Mouse (Mus musculus) liver, adult 2 months (tissue): ENCODE data around the gene Acot6. TPM values are rescaled to one million over a fixed set of nuclear protein-coding genes. Genes with fewer than 3 reads are reported as not detected.
A peak's percentile ranks its signal among the peaks of the same experiment; 100 is the strongest.

Experiments
- DNase-seq: peaks from one replicate; pipeline ENCODE4 v3.0.0-alpha.2; 2011; ENCODE audit warnings: low read depth, low spot score; ENCODE audit errors: extremely low read depth
- H3K27ac ChIP-seq: fragments of 200-500 bp; replicated peaks from 2 replicates; pipeline ENCODE4 v1.5.1; 2012; ENCODE audit warnings: low read depth, mild to moderate bottlenecking, control low read depth, inconsistent platforms, low read length; ENCODE audit not compliant: insufficient read depth
- H3K27me3 ChIP-seq: fragments of 200-500 bp; 2 replicates; pipeline ENCODE4 v1.6.1; 2012; ENCODE audit warnings: mild to moderate bottlenecking, moderate library complexity, low read length, inconsistent platforms; ENCODE audit not compliant: control insufficient read depth, insufficient read depth
- H3K36me3 ChIP-seq: fragments of 200-500 bp; 2 replicates; pipeline ENCODE4 v1.6.1; 2012; ENCODE audit warnings: low read length, inconsistent platforms; ENCODE audit not compliant: control insufficient read depth, insufficient read depth
- H3K4me1 ChIP-seq: fragments of 200-500 bp; 2 replicates; pipeline ENCODE4 v1.6.1; 2011; ENCODE audit warnings: low read length; ENCODE audit not compliant: control insufficient read depth, insufficient read depth
- H3K4me3 ChIP-seq: fragments of 200-500 bp; 2 replicates; pipeline ENCODE4 v1.5.1; 2011; ENCODE audit warnings: low read depth, mild to moderate bottlenecking, control low read depth, low read length, moderate library complexity; ENCODE audit not compliant: insufficient read depth
- H3K79me2 ChIP-seq: fragments of 200-500 bp; 2 replicates; pipeline ENCODE4 v1.6.1; 2012; ENCODE audit warnings: inconsistent platforms, mild to moderate bottlenecking, low read length, moderate library complexity; ENCODE audit not compliant: control insufficient read depth, insufficient read depth
- H3K9ac ChIP-seq: fragments of 200-500 bp; 2 replicates; pipeline ENCODE4 v1.6.1; 2012; ENCODE audit warnings: low read depth, mild to moderate bottlenecking, control low read depth, inconsistent platforms, low read length
- CTCF ChIP-seq: fragments of 200-500 bp; IDR thresholded peaks from 2 replicates; pipeline ENCODE4 v1.5.1; 2011; ENCODE audit warnings: low read depth, low read length, control low read depth
- POLR2A ChIP-seq: fragments of 200-500 bp; IDR thresholded peaks from 2 replicates; pipeline ENCODE4 v1.6.1; 2011; ENCODE audit warnings: low read length, control low read depth; ENCODE audit not compliant: insufficient read depth; ENCODE audit errors: extremely low read depth
- WGBS: fragments of 180-500 bp; shearing (Covaris S2); methylation state at CpG from one replicate; pipeline ENCODE4 v1.1.7; 2018; 5-methylcytosine and 5-hydroxymethylcytosine counted together
- polyA plus RNA-seq: library from polyadenylated mRNA; depleted of rRNA; stranded (reverse); fragments of >200 nt; gene quantifications from 2 replicates; pipeline ENCODE4 v1.2.3, GENCODE M21; 2012
- total RNA-seq: library from RNA; depleted of rRNA; stranded (reverse); fragments of >200 nt; gene quantifications from 2 replicates; pipeline ENCODE4 v1.2.3, GENCODE M21; 2014

The Acot6 gene
- total and polyA plus RNA-seq, 2 experiments: 0.74 to 0.97 TPM

GRCm38 (mm10) chr12:84053679-84054391, 46.6 kb upstream of the Acot6 start:
- WGBS: 1% methylated on average over 40 of the region's 46 CpGs
- TF ChIP-seq CTCF (peak; percentile 23; the same call in 1 of the 2 replicates), POLR2A (no peak)
- H3K36me3 ChIP-seq: no peaks in the 10 kb centered on the region
- no peaks in the 10 kb centered on the region for H3K79me2 ChIP-seq
- DNase-seq: peak; percentile 76
- H3K9ac ChIP-seq: peak overlapping the region; percentile 62
- peaks cover 9% of the 10 kb centered on the region for H3K4me1 ChIP-seq
- H3K4me3 ChIP-seq: peak overlapping the region; percentile 59
- no peaks in the 10 kb centered on the region for H3K27me3 ChIP-seq
- H3K27ac ChIP-seq: peak overlapping the region; percentile 55; the same call in 1 of the 2 replicates

GRCm38 (mm10) chr12:84060946-84061345, 39.5 kb upstream of the Acot6 start:
- H3K9ac ChIP-seq: 0 out of 2 replicates have a peak overlapping the region, but pooled peaks have one; percentile 34
- no peak overlapping the region for H3K4me3 ChIP-seq
- H3K27me3 ChIP-seq: no peaks in the 10 kb centered on the region
- peak; percentile 63 for DNase-seq
- H3K27ac ChIP-seq: no peak overlapping the region
- peak; percentile 4; the same call in 1 of the 2 replicates for TF ChIP-seq CTCF
- no peak for TF ChIP-seq POLR2A
- H3K79me2 ChIP-seq: no peaks in the 10 kb centered on the region
- no peaks in the 10 kb centered on the region for H3K4me1 ChIP-seq
- 7% methylated on average over 2 of the region's 2 CpGs for WGBS
- no peaks in the 10 kb centered on the region for H3K36me3 ChIP-seq

GRCm38 (mm10) chr12:84062336-84062735, 38.1 kb upstream of the Acot6 start:
- no peaks in the 10 kb centered on the region for H3K4me1 ChIP-seq
- WGBS: 92% methylated on average over 20 of the region's 20 CpGs
- H3K27ac ChIP-seq: no peak overlapping the region
- H3K9ac ChIP-seq: no peak overlapping the region
- no peak overlapping the region for H3K4me3 ChIP-seq
- H3K27me3 ChIP-seq: no peaks in the 10 kb centered on the region
- no peaks in the 10 kb centered on the region for H3K79me2 ChIP-seq
- H3K36me3 ChIP-seq: no peaks in the 10 kb centered on the region
- no peak for DNase-seq
- TF ChIP-seq POLR2A (no peak), CTCF (no peak)

GRCm38 (mm10) chr12:84063228-84063627, 37.2 kb upstream of the Acot6 start:
- TF ChIP-seq POLR2A: no peak
- peak; percentile 55 for TF ChIP-seq CTCF
- 74% methylated on average over 5 of the region's 5 CpGs for WGBS
- no peak overlapping the region for H3K27ac ChIP-seq
- H3K9ac ChIP-seq: no peak overlapping the region
- no peaks in the 10 kb centered on the region for H3K36me3 ChIP-seq
- H3K79me2 ChIP-seq: no peaks in the 10 kb centered on the region
- no peaks in the 10 kb centered on the region for H3K4me1 ChIP-seq
- DNase-seq: no peak
- H3K27me3 ChIP-seq: no peaks in the 10 kb centered on the region
- no peak overlapping the region for H3K4me3 ChIP-seq

GRCm38 (mm10) chr12:84063833-84064232, 36.6 kb upstream of the Acot6 start:
- DNase-seq: no peak
- TF ChIP-seq CTCF: no peak
- no peak for TF ChIP-seq POLR2A
- Histone ChIP-seq H3K27me3 (no peaks in the 10 kb centered on the region), H3K9ac (no peak overlapping the region), H3K27ac (no peak overlapping the region), H3K36me3 (no peaks in the 10 kb centered on the region), H3K4me3 (no peak overlapping the region), H3K79me2 (no peaks in the 10 kb centered on the region), H3K4me1 (peaks cover 5% of the 10 kb centered on the region; the same call in 1 of the 2 replicates)
- WGBS: 82% methylated on average over 2 of the region's 2 CpGs

- peak; percentile 73 for DNase-seq
- TF ChIP-seq CTCF (no peak), POLR2A (no peak)
- H3K4me1 ChIP-seq: peaks cover 11% of the 10 kb centered on the region
- H3K27ac ChIP-seq: no peak overlapping the region
- H3K9ac ChIP-seq: no peak overlapping the region
- no peaks in the 10 kb centered on the region for H3K36me3 ChIP-seq
- H3K27me3 ChIP-seq: 0 out of 2 replicates have a peak, but pooled peaks cover 3% of the 10 kb centered on the region
- no peak overlapping the region for H3K4me3 ChIP-seq
- no peaks in the 10 kb centered on the region for H3K79me2 ChIP-seq
- 56% methylated on average over 8 of the region's 8 CpGs for WGBS
Measured at GRCm38 (mm10) chr12:84064621-84065020, 35.8 kb upstream of the Acot6 start.
